Mouse (Mus musculus) limb, embryonic 14.5 days (tissue): ENCODE measurements at regions not wholly inside any gene's neighbourhood (a gene's known extent, or its start where the extent isn't known, plus 50 kb on each side); places are given as distances from the start of the nearest gene placed in this dataset.

Experiments
- ATAC-seq: fragments of 200-750 bp; cut with Nextera tagmentation; 2 replicates; pipeline ENCODE4 v1.8.0; 2017; ENCODE audit warnings: low read depth, moderate number of reproducible peaks, moderate TSS enrichment; ENCODE audit not compliant: low FRiP score
- DNase-seq: peaks from one replicate; pipeline ENCODE4 v3.0.0-alpha.2; 2015; ENCODE audit warnings: low spot score
- H3K27ac ChIP-seq: fragments of 300-500 bp; sonication (generic); replicated peaks from 2 replicates; pipeline ENCODE4 v1.5.1; 2014; ENCODE audit warnings: low read depth, mild to moderate bottlenecking, low read length, moderate library complexity, mixed read lengths
- H3K27me3 ChIP-seq: fragments of 300-500 bp; sonication (generic); 2 replicates; pipeline ENCODE4 v1.6.1; 2014; ENCODE audit warnings: low read length, mixed read lengths; ENCODE audit not compliant: control insufficient read depth, insufficient read depth
- H3K36me3 ChIP-seq: fragments of 300-500 bp; sonication (generic); 2 replicates; pipeline ENCODE4 v1.6.1; 2014; ENCODE audit warnings: mild to moderate bottlenecking, low read length, moderate library complexity, mixed read lengths; ENCODE audit not compliant: control insufficient read depth, insufficient read depth
- H3K4me1 ChIP-seq: fragments of 300-500 bp; sonication (generic); 2 replicates; pipeline ENCODE4 v1.6.1; 2014; ENCODE audit warnings: antibody characterized with exemption, low read length, mixed read lengths; ENCODE audit not compliant: control insufficient read depth, insufficient read depth
- H3K4me2 ChIP-seq: fragments of 300-500 bp; sonication (generic); replicated peaks from 2 replicates; pipeline ENCODE4 v1.6.1; 2014; ENCODE audit warnings: low read depth, mild to moderate bottlenecking, low read length, moderate library complexity; ENCODE audit not compliant: severe bottlenecking
- H3K4me3 ChIP-seq: fragments of 300-500 bp; sonication (generic); replicated peaks from 2 replicates; pipeline ENCODE4 v1.5.1; 2014; ENCODE audit warnings: low read length
- H3K9ac ChIP-seq: fragments of 300-500 bp; sonication (generic); 2 replicates; pipeline ENCODE4 v1.6.1; 2014; ENCODE audit warnings: mild to moderate bottlenecking, low read depth, low read length, moderate library complexity; ENCODE audit not compliant: severe bottlenecking
- H3K9me3 ChIP-seq: fragments of 300-500 bp; sonication (generic); 2 replicates; pipeline ENCODE4 v1.6.1; 2016; ENCODE audit warnings: low read length; ENCODE audit not compliant: control insufficient read depth
- POLR2A ChIP-seq: fragments of 200-500 bp; IDR thresholded peaks from 2 replicates; pipeline ENCODE4 v1.8.0; 2012; ENCODE audit warnings: inconsistent platforms, mild to moderate bottlenecking, moderate library complexity, borderline replicate concordance; ENCODE audit not compliant: insufficient read depth, insufficient read length; ENCODE audit errors: extremely low read depth
- whole genome bisulfite sequencing: fragments of 180-500 bp; shearing (Covaris S2); extraction: QIAGEN DNeasy Blood & Tissue Kit; methylation state at CpG from one replicate; pipeline ENCODE4 v1.1.7; 2014; 5-methylcytosine and 5-hydroxymethylcytosine counted together

- H3K9me3 ChIP-seq = no peaks in the 10 kb centered on the region
- H3K27ac ChIP-seq = no peak overlapping the region
- no peak for DNase-seq
- no peaks in the 10 kb centered on the region for H3K27me3 ChIP-seq
- H3K4me3 ChIP-seq = no peak overlapping the region
- WGBS = 25% methylated on average over 1 of the region's 1 CpGs
- H3K9ac ChIP-seq = no peak overlapping the region
- no peaks in the 10 kb centered on the region for H3K4me1 ChIP-seq
- H3K4me2 ChIP-seq = no peak overlapping the region
- TF ChIP-seq POLR2A = no peak
- ATAC-seq = no peak
- H3K36me3 ChIP-seq = no peaks in the 10 kb centered on the region
Measured at GRCm38 (mm10) chr14:102712600-102712999, 269.8 kb downstream of the Kctd12 start.

GRCm38 (mm10) chr14:102706704-102707336 lies 275.6 kb downstream of the Kctd12 start:
- Histone ChIP-seq H3K9me3 (no peaks in the 10 kb centered on the region), H3K4me2 (no peak overlapping the region), H3K9ac (no peak overlapping the region), H3K4me1 (0 out of 2 replicates have a peak, but pooled peaks cover 5% of the 10 kb centered on the region), H3K4me3 (no peak overlapping the region), H3K27ac (peak overlapping the region; percentile 33; the same call in 1 of the 2 replicates), H3K36me3 (no peaks in the 10 kb centered on the region), H3K27me3 (no peaks in the 10 kb centered on the region)
- 29% methylated on average over 5 of the region's 5 CpGs for WGBS
- ATAC-seq (peak; percentile 94), DNase-seq (peak; percentile 64)
- no peak for TF ChIP-seq POLR2A

- no peak overlapping the region for H3K4me3 ChIP-seq
- H3K4me1 ChIP-seq = no peaks in the 10 kb centered on the region
- H3K36me3 ChIP-seq = no peaks in the 10 kb centered on the region
- H3K27ac ChIP-seq = no peak overlapping the region
- TF ChIP-seq POLR2A = no peak
- H3K27me3 ChIP-seq = no peaks in the 10 kb centered on the region
- H3K9me3 ChIP-seq = no peaks in the 10 kb centered on the region
- ATAC-seq (no peak), DNase-seq (no peak)
- H3K4me2 ChIP-seq = no peak overlapping the region
- H3K9ac ChIP-seq = no peak overlapping the region
- WGBS = 37% methylated on average over 2 of the region's 2 CpGs
Measured at GRCm38 (mm10) chr14:102701108-102701507, 281.3 kb downstream of the Kctd12 start.

- Histone ChIP-seq H3K9me3 (no peaks in the 10 kb centered on the region), H3K9ac (no peak overlapping the region), H3K36me3 (no peaks in the 10 kb centered on the region), H3K4me3 (no peak overlapping the region), H3K27me3 (no peaks in the 10 kb centered on the region), H3K4me2 (no peak overlapping the region), H3K27ac (no peak overlapping the region), H3K4me1 (no peaks in the 10 kb centered on the region)
- DNase-seq (no peak), ATAC-seq (no peak)
- 25% methylated on average over 6 of the region's 6 CpGs for WGBS
- TF ChIP-seq POLR2A = no peak
Measured at GRCm38 (mm10) chr14:102700457-102700856, 282.0 kb downstream of the Kctd12 start.

- ATAC-seq (no peak), DNase-seq (no peak)
- Histone ChIP-seq H3K4me2 (no peak overlapping the region), H3K27ac (no peak overlapping the region), H3K4me3 (no peak overlapping the region), H3K9me3 (no peaks in the 10 kb centered on the region), H3K27me3 (no peaks in the 10 kb centered on the region), H3K36me3 (no peaks in the 10 kb centered on the region), H3K4me1 (no peaks in the 10 kb centered on the region), H3K9ac (no peak overlapping the region)
- WGBS = 79% methylated on average over 3 of the region's 3 CpGs
- no peak for TF ChIP-seq POLR2A
Measured at GRCm38 (mm10) chr14:102699015-102699414, 283.4 kb downstream of the Kctd12 start.
